Mouse (Mus musculus): Measurements from ENCODE around the gene 2610301B20Rik. TPM values are rescaled to one million over a fixed set of nuclear protein-coding genes. Genes with fewer than 3 reads are reported as not detected.
A peak's percentile ranks its signal among the peaks of the same experiment; 100 is the strongest.
"Not testable (repeated sequence)": the region's sequence is repeated elsewhere in the genome, so short reads cannot be mapped to it uniquely, and the experiment has no call there.

The 2610301B20Rik gene
- polyA plus RNA-seq, 1 experiment from 2014 or later = 43.3 TPM

DNA sequence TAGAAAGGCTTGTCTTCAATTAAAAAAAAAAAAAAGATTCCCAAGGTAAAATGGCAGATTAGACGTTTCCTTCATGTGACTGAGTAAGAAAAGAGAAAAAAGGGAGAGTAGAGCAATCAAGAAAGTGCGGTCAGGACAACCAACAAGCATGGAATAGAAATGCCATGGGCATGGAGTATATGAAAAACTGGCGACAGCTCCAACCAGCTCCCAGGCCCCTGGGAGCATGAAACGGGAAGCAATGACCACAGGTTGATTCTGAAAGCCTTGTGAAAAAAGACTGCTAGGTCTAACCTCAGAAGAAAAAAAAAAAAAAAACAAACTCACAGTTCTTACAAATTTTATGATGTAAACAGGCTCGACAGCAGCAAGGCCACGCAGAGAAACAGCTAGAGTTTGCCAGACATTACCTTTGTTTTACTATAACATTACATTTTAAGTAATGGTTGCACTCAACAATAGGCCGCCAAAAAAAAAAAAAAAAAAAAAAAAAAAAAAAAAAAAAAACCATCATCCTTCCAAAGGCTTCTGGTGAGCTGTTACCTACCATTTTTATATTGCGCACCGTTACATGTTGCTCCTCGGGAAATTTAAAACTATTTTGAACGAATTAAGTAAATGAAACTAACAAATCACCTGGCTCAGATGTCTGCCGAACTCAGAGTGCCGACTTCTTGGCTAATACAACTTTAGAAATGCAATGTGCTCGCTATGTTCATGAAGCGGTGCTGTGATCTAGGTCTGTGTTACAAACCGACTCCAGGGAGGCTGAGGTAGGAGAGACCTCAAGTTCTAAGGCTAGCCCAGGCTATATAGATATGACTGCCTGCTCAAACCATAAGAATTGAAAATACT, 1.4 kb upstream of the 2610301B20Rik start:
- H3K27me3 ChIP-seq = no peaks in the 10 kb centered on the region
- 34% methylated on average over 16 of the region's 16 CpGs for WGBS
- peak overlapping the region; percentile 56; the same call in 1 of the 2 replicates for H3K27ac ChIP-seq
- H3K9ac ChIP-seq = peak overlapping the region; percentile 51
- H3K4me3 ChIP-seq = peak overlapping the region; percentile 95
- no peaks in the 10 kb centered on the region for H3K36me3 ChIP-seq
- H3K9me3 ChIP-seq (replicated peaks) = no peaks in the 10 kb centered on the region
- H3K4me1 ChIP-seq = peaks cover 9% of the 10 kb centered on the region
- H3K4me2 ChIP-seq (replicated peaks) = peak overlapping the region; percentile 59
- no peak for ATAC-seq (ENCODE audit: low FRiP score)

DNA sequence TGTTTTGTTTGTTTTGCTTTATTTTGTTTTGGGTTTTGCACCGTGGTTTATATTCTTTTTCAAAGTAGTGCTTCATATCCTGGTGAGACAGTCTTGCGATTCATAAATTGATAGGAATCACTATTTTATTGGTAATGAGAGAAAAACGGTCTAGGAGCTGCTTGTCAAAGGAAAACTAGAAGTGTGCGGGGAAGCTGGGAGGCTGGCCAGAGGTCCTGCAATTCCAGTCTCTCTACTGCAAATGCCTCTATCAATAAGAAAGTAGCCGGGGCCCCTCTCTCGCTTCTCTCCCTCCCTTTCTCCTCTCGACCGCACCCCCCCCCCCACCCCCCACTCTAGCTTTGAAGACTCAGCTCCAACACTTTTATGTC, 764 bp upstream of the 2610301B20Rik start:
- peaks cover 9% of the 10 kb centered on the region for H3K4me1 ChIP-seq
- H3K4me3 ChIP-seq = peak overlapping the region; percentile 95
- H3K36me3 ChIP-seq = no peaks in the 10 kb centered on the region
- H3K27me3 ChIP-seq = no peaks in the 10 kb centered on the region
- H3K27ac ChIP-seq = peak overlapping the region; percentile 56; the same call in 1 of the 2 replicates
- no peaks in the 10 kb centered on the region for H3K9me3 ChIP-seq (replicated peaks)
- 3% methylated on average over 7 of the region's 8 CpGs for WGBS
- peak; percentile 47 for ATAC-seq (ENCODE audit: low FRiP score)
- H3K9ac ChIP-seq = peak overlapping the region; percentile 51
- peak overlapping the region; percentile 59 for H3K4me2 ChIP-seq (replicated peaks)

DNA sequence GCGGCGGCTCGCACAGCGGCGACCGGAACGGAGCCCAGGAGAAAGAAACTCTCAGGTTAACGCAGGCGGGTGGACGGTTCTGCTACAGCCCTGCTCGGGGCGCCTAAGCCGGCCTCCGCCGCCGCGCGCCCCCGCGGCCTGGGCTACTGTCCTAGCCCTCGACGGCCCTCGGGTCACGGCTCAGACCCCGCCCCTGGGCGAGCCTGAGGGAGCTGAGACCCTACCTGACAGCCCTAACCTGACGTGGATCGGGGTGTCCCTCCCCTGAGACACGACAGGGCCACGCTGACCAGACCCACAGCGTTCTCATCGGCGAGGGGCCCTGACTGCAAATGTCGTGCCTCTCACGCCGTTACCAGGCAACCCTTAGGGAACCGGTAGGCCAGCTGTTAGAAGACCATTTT, 422 bp downstream of the 2610301B20Rik start:
- WGBS = under 1% methylated on average over 36 of the region's 37 CpGs
- H3K36me3 ChIP-seq = no peaks in the 10 kb centered on the region
- H3K27ac ChIP-seq = peak overlapping the region; percentile 98
- no peaks in the 10 kb centered on the region for H3K9me3 ChIP-seq (replicated peaks)
- peak overlapping the region; percentile 59 for H3K4me2 ChIP-seq (replicated peaks)
- peak overlapping the region; percentile 95 for H3K4me3 ChIP-seq
- H3K27me3 ChIP-seq = no peaks in the 10 kb centered on the region
- H3K9ac ChIP-seq = peak overlapping the region; percentile 90
- H3K4me1 ChIP-seq = peaks cover 9% of the 10 kb centered on the region
- ATAC-seq (ENCODE audit: low FRiP score) = peak; percentile 89

DNA sequence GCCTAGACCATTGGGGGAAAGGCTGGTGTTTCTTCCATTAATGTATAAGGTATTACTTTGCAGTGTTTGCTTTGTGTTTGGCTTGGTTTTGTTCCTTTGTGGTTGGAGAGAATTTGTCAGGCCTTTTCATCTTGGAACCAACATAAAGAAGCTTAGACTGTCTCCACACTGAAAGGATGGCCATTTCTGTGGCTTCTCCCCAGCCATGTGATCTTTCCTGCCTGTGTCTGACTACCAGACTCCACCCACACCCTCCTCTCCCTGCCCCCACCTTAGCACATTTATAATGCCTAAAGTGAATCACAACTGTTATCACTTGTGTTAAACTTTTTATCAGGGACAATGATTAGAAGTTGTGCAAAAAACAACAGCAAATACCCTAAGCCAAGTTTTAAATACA, 1.1 kb downstream of the 2610301B20Rik start:
- peak overlapping the region; percentile 59 for H3K4me2 ChIP-seq (replicated peaks)
- peak overlapping the region; percentile 98; the same call in 1 of the 2 replicates for H3K27ac ChIP-seq
- H3K9me3 ChIP-seq (replicated peaks) = no peaks in the 10 kb centered on the region
- H3K4me1 ChIP-seq = peaks cover 9% of the 10 kb centered on the region
- no peaks in the 10 kb centered on the region for H3K27me3 ChIP-seq
- H3K36me3 ChIP-seq = no peaks in the 10 kb centered on the region
- ATAC-seq (ENCODE audit: low FRiP score) = no peak
- H3K4me3 ChIP-seq = peak overlapping the region; percentile 95
- H3K9ac ChIP-seq = peak overlapping the region; percentile 90; the same call in 1 of the 2 replicates

DNA sequence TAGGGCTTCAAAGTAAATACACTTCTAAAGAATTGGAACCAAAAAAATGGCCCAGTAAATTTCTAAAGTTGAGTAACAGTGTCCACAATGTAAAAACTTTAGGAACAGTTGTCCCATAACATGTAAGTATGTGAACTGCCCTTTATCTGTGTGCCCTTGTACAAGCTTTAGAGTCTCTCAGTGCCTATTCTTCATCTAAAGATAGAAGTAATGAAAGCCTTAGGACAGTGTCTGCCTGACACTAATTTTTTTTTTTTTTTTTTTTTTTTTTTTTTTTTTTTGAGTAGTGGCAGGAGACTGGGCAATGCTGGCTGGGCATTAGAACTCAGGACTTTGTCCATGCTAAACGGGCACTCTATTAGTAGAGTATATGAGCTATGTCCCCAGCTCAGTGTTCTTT, 2.8 kb downstream of the 2610301B20Rik start:
- no peaks in the 10 kb centered on the region for H3K9me3 ChIP-seq (replicated peaks)
- H3K4me3 ChIP-seq = no peak overlapping the region
- peaks cover 3% of the 10 kb centered on the region for H3K36me3 ChIP-seq
- no peak overlapping the region for H3K27ac ChIP-seq
- H3K4me2 ChIP-seq (replicated peaks) = no peak overlapping the region
- no peak overlapping the region for H3K9ac ChIP-seq
- peaks cover 9% of the 10 kb centered on the region for H3K4me1 ChIP-seq
- ATAC-seq (ENCODE audit: low FRiP score) = no peak
- H3K27me3 ChIP-seq = no peaks in the 10 kb centered on the region
- WGBS = 100% methylated on average over 1 of the region's 1 CpGs

DNA sequence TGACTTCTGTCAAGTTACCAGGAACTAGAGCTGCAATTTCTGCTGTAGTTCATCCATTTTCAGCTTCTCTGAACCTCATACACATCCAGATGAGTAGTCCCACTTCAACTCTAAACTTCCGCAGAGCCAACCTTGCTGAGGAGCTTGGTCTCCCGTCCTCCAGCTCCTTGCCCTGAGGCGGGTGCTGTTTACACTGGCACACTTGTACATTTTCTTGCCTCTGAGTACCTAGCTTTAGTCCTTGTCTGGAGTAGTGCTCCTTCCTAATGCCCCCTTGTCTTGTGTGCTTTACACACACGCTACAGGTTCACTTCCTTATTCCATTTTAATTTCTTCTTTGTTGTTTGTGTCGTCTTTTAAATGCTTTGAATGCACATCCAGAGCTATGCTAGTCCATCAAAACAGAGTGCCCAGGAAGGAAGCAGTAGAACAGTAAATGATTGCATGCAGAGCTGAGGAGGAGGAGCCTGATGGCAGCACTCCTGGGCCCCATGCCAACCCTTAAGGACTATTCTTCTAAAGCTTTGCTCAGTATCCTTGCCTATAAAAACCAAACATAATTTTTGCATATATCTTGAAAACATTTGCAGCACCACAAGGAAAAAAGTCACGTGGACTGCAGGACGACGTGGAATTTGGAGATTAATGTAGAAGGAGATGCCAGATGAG, 9.6 kb downstream of the 2610301B20Rik start:
- Histone ChIP-seq H3K4me1 (no peaks in the 10 kb centered on the region), H3K9me3 (replicated peaks) (peaks cover 5% of the 10 kb centered on the region; the same call in 1 of the 2 replicates), H3K27me3 (no peaks in the 10 kb centered on the region), H3K36me3 (peaks cover 53% of the 10 kb centered on the region), H3K4me3 (no peak overlapping the region), H3K9ac (no peak overlapping the region), H3K27ac (no peak overlapping the region), H3K4me2 (replicated peaks) (no peak overlapping the region)
- no peak for ATAC-seq (ENCODE audit: low FRiP score)
- 94% methylated on average over 8 of the region's 8 CpGs for WGBS

DNA sequence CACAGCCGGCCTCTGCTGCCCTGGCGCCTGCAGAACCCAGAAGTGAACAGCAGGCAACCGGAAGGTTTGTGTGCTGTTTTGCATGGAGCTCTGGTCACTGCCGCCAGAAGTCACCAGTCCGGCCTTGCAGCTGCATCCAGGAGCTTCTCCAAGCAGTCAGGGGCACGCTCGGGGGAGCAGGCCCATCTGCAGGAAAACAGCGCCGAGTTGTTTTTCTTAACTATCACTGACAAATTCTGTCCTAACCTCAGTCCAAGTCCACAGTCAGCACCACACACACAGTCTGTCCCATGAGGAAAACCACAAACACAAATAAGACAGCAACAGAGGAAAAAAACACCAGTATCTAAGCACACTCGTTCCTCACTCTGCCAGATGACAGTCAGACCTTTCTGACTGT, 14.5 kb downstream of the 2610301B20Rik start:
- Histone ChIP-seq H3K27me3 (no peaks in the 10 kb centered on the region), H3K4me1 (no peaks in the 10 kb centered on the region), H3K27ac (no peak overlapping the region), H3K4me2 (replicated peaks) (no peak overlapping the region), H3K36me3 (peaks cover 48% of the 10 kb centered on the region), H3K4me3 (no peak overlapping the region), H3K9me3 (replicated peaks) (peaks cover 12% of the 10 kb centered on the region; the same call in 1 of the 2 replicates), H3K9ac (no peak overlapping the region)
- 96% methylated on average over 10 of the region's 10 CpGs for WGBS
- no peak for ATAC-seq (ENCODE audit: low FRiP score)

DNA sequence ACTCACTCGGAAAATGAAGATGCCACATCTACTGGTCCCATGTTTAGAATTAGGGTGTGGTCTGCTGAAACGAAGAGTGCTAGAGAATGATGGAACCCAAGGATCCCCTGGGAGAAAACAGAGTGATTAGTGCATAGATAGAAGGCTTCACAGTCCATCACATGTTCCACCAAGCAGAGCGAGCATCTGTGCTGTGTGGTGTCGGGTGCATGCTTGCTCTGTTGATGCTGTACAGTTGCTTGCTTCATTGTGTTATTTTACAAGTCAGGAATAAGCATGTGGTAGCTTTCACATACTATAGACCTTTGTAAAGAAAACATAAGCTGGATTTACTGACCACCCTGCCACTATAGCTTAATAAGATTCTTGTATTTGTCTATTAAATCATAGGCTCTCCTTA, 22.0 kb downstream of the 2610301B20Rik start:
- no peak overlapping the region for H3K4me2 ChIP-seq (replicated peaks)
- WGBS = 79% methylated on average over 4 of the region's 4 CpGs
- H3K36me3 ChIP-seq = peaks cover 18% of the 10 kb centered on the region
- no peak overlapping the region for H3K4me3 ChIP-seq
- H3K27ac ChIP-seq = no peak overlapping the region
- H3K9me3 ChIP-seq (replicated peaks) = no peaks in the 10 kb centered on the region
- no peaks in the 10 kb centered on the region for H3K4me1 ChIP-seq
- no peak overlapping the region for H3K9ac ChIP-seq
- ATAC-seq (ENCODE audit: low FRiP score) = no peak
- no peaks in the 10 kb centered on the region for H3K27me3 ChIP-seq

DNA sequence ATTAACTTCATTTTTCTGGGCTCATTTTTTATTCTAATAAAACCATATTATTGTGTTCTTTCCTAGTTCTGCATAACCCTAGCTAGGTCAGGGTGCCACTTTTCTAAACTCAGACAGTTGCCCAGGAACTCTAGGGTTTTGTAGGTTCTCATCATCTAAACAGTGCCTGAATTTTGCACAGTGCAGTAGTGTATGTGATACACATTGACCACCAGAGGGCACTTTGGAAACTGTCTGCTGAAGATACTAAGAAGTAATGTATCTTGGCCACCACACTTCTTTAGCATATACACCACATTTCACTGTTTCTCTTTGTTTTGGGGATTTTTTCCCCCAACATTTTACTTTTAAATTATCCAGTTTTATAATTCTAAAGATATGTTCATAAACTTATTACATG, 22.6 kb downstream of the 2610301B20Rik start:
- Histone ChIP-seq H3K27ac (no peak overlapping the region), H3K27me3 (no peaks in the 10 kb centered on the region), H3K9ac (no peak overlapping the region), H3K4me3 (no peak overlapping the region), H3K9me3 (replicated peaks) (no peaks in the 10 kb centered on the region), H3K36me3 (peaks cover 18% of the 10 kb centered on the region), H3K4me1 (no peaks in the 10 kb centered on the region), H3K4me2 (replicated peaks) (no peak overlapping the region)
- peak; percentile 56; the same call in 1 of the 2 replicates for ATAC-seq (ENCODE audit: low FRiP score)

DNA sequence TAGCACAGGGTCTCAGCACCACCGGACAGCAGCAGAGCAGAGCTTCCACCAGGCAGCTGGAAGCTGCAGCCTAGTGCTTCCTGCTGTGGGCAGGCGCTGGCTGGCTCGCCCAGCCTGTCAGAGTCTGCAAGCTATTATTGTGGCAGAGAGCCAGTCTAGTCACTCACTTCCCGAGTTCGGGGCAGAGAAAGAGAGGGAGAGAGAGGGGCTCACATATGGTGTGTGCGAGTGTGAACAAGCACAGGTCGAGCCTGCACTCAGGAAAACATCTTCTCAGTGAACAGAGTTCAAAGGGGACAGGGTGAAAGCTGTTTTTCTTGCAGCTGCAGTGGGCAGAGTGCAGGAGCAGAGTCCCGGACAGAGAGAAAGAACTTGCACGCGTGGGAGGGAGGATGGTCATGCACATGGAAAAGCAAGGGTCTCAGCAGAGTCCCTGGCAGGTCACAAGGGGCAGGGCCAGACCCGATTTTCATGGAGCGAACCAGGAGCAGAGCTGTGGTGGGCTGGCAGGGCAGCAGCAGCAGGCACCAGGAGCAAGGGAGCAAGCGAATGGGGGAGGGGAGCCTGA, 31.0 kb downstream of the 2610301B20Rik start:
- Histone ChIP-seq H3K9ac (0 out of 2 replicates have a peak overlapping the region, but pooled peaks have one; percentile 50), H3K4me3 (no peak overlapping the region), H3K9me3 (replicated peaks) (no peaks in the 10 kb centered on the region), H3K4me1 (peaks cover 11% of the 10 kb centered on the region), H3K4me2 (replicated peaks) (peak overlapping the region; percentile 42), H3K36me3 (no peaks in the 10 kb centered on the region), H3K27me3 (no peaks in the 10 kb centered on the region), H3K27ac (no peak overlapping the region)
- ATAC-seq (ENCODE audit: low FRiP score) = peak; percentile 54; the same call in 1 of the 2 replicates
- 5% methylated on average over 13 of the region's 13 CpGs for WGBS

DNA sequence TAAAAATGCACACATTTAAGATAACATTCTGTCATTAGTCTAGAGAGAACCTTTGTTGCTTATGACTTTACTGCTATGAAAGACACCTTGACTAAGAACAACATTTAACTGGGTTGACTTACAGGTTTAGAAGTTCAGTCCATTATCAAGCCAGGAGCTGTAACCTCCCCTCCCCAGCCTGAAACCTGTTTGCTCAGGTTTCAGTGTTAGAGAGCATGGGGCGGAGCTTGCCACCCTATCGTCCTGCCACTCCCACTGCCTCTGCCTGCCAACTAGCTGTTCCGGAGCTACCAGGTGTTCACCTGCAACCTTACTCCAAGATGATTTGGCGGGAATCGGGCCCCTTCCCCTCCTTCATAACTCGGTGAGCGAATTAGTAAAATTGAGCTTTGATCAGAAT, 37.1 kb downstream of the 2610301B20Rik start:
- not testable (repeated sequence) for H3K27me3 ChIP-seq; H3K36me3 ChIP-seq; H3K9ac ChIP-seq; H3K27ac ChIP-seq; H3K9me3 ChIP-seq (replicated peaks); H3K4me1 ChIP-seq; H3K4me3 ChIP-seq; H3K4me2 ChIP-seq (replicated peaks); ATAC-seq (ENCODE audit: low FRiP score)
- 47% methylated on average over 7 of the region's 7 CpGs for WGBS

DNA sequence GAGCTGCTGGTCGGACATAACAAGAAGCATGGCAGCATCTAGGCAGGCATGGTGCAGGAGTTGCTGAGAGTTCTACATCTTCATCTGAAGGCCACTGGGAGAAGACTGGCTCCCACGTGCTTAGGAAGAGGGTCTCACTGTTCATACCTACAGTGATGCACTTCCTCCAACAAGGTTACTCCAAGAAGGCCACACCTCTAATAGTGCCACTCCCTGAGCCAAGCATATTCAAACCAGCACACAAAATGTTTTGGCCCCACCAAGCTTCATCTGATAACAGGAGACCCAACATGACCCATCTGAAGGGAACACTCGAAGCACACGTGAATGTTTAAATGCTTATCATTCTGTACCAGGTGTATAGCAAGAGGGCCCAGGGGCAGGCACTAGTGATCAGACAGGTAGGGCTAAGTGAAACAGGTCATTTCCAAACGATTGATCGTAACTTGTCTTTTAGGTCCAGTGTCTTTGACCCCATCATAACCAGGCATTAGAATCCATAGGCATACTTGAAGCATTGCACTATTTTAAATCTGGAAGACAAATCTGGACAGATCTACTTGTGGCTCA, 37.7 kb downstream of the 2610301B20Rik start:
- H3K36me3 ChIP-seq = no peaks in the 10 kb centered on the region
- WGBS = 80% methylated on average over 6 of the region's 6 CpGs
- H3K4me1 ChIP-seq = no peaks in the 10 kb centered on the region
- H3K9ac ChIP-seq = no peak overlapping the region
- no peak overlapping the region for H3K27ac ChIP-seq
- ATAC-seq (ENCODE audit: low FRiP score) = no peak
- H3K27me3 ChIP-seq = no peaks in the 10 kb centered on the region; the same call in 1 of the 2 replicates
- H3K9me3 ChIP-seq (replicated peaks) = no peaks in the 10 kb centered on the region
- H3K4me2 ChIP-seq (replicated peaks) = no peak overlapping the region
- no peak overlapping the region for H3K4me3 ChIP-seq
